Mouse (Mus musculus) cortical plate, adult 2 months (tissue): Measurements from ENCODE around the gene Parg. TPM values are rescaled to one million over a fixed set of nuclear protein-coding genes. Genes with fewer than 3 reads are reported as not detected.

ENCODE experiments used
- H3K27ac ChIP-seq: fragments of 200-500 bp; 2 replicates; pipeline ENCODE4 v1.5.1; 2012; ENCODE audit warnings: low read length, control low read depth, inconsistent platforms; ENCODE audit not compliant: insufficient read depth
- H3K4me1 ChIP-seq: fragments of 200-500 bp; 2 replicates; pipeline ENCODE4 v1.6.1; 2011; ENCODE audit warnings: low read length; ENCODE audit not compliant: control insufficient read depth, insufficient read depth
- H3K4me3 ChIP-seq: fragments of 200-500 bp; 2 replicates; pipeline ENCODE4 v1.5.1; 2011; ENCODE audit warnings: mild to moderate bottlenecking, low read length, control low read depth; ENCODE audit not compliant: insufficient read depth
- CTCF ChIP-seq: fragments of 200-500 bp; IDR thresholded peaks from 2 replicates; pipeline ENCODE4 v1.5.1; 2011; ENCODE audit warnings: mild to moderate bottlenecking, control low read depth, low read length; ENCODE audit not compliant: insufficient read depth; ENCODE audit errors: extremely low read depth
- POLR2A ChIP-seq: fragments of 200-500 bp; IDR thresholded peaks from 2 replicates; pipeline ENCODE4 v1.6.1; 2011; ENCODE audit warnings: mild to moderate bottlenecking, low read length, control low read depth; ENCODE audit not compliant: insufficient read depth; ENCODE audit errors: extremely low read depth
- polyA plus RNA-seq: library from polyadenylated mRNA; depleted of rRNA; stranded (reverse); fragments of >200 nt; gene quantifications from 2 replicates; pipeline ENCODE4 v1.2.3, GENCODE M21; 2012; rRNA removed

Parg gene
- 16.7 and 17.3 TPM in 2 replicates for polyA plus RNA-seq

- Histone ChIP-seq H3K27ac (no peak within 1 kb of the TSS), H3K4me3 (peak within 1 kb of the TSS; percentile 91), H3K4me1 (peaks cover 14% of the 10 kb centered on the region)
- TF ChIP-seq CTCF (no peak), POLR2A (0 out of 2 replicates have a peak, but pooled peaks have one; percentile 11)
These were observed at the start of gene Parg, which contains the start of gene Timm23 for GRCm38 (mm10) chr14:32201791-32202451. Gene Parg, plus strand, starts transcription at chr14:32201949. Gene Timm23, minus strand, starts transcription at chr14:32201898.

- Histone ChIP-seq H3K4me1 (no peaks in the 10 kb centered on the region), H3K4me3 (no peak overlapping the region), H3K27ac (no peak overlapping the region)
- TF ChIP-seq CTCF: no peak
- no peak for TF ChIP-seq POLR2A
These were observed 49.3 kb upstream of the Parg start for GRCm38 (mm10) chr14:32152243-32152965.

DNA sequence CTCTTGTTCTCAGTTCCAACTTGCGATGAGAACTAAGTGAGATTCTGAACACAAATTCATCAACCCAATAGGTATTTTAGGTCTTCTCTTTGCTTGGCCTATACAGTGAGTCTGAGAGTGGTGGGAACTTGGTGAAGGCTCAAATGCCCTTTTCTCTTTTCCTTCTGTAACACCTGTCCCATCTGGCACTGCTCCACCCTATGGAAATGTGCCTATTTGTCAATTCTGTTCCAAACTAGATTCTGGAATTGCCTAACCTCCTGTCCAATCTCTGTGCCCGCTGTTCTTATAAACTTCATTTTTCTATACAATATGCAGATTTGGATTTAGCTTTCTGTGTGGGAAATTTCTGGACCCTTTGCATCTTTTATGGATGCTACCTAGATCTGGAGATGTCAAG is 48.6 kb upstream of the Parg start:
- no peak for TF ChIP-seq CTCF
- TF ChIP-seq POLR2A: no peak
- no peak overlapping the region for H3K27ac ChIP-seq
- no peaks in the 10 kb centered on the region for H3K4me1 ChIP-seq
- no peak overlapping the region for H3K4me3 ChIP-seq

GRCm38 (mm10) chr14:32154758-32155157 is 47.0 kb upstream of the Parg start:
- Histone ChIP-seq H3K4me1 (no peaks in the 10 kb centered on the region), H3K27ac (no peak overlapping the region), H3K4me3 (no peak overlapping the region)
- TF ChIP-seq POLR2A: no peak
- TF ChIP-seq CTCF: no peak

DNA sequence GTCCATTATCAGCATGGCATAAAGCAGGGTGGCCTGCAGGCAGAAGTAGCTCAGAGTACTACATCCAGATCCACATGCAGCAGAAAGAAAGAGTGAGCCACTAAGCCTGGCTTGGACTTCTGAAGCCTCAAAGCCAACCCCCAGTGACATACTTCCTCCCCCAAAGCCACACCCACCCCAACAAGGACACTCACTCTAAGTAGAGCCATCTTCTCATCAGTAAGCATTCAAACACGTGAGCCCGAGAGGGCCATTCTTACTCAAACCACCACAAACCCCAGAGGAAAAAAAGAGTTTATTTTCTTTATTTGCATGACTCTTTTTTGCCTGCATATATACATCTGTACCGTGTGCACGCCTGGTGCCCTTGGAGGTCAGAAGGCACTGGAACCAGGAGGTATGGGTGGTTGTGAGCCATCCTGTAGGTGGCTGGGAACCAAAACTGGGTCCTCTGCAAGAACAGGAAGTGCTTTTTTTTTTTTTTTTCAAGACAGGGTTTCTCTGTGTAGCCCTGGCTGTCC is 42.5 kb upstream of the Parg start:
- peaks cover 5% of the 10 kb centered on the region; the same call in 1 of the 2 replicates for H3K4me1 ChIP-seq
- TF ChIP-seq CTCF (no peak), POLR2A (no peak)
- H3K4me3 ChIP-seq: peak overlapping the region; percentile 93
- no peak overlapping the region for H3K27ac ChIP-seq

GRCm38 (mm10) chr14:32159690-32160246 is 42.0 kb upstream of the Parg start, which contains the start of gene Ncoa4:
Gene Ncoa4, plus strand, starts transcription at chr14:32159865.
- peak within 1 kb of the TSS; percentile 93 for H3K4me3 ChIP-seq
- H3K27ac ChIP-seq: peak within 1 kb of the TSS; percentile 55
- peaks cover 5% of the 10 kb centered on the region; the same call in 1 of the 2 replicates for H3K4me1 ChIP-seq
- TF ChIP-seq CTCF (no peak), POLR2A (peak; percentile 92)

GRCm38 (mm10) chr14:32160563-32160962 is 41.2 kb upstream of the Parg start:
- Histone ChIP-seq H3K4me3 (peak overlapping the region; percentile 93), H3K27ac (no peak overlapping the region), H3K4me1 (peaks cover 7% of the 10 kb centered on the region; the same call in 1 of the 2 replicates)
- TF ChIP-seq POLR2A (no peak), CTCF (no peak)

DNA sequence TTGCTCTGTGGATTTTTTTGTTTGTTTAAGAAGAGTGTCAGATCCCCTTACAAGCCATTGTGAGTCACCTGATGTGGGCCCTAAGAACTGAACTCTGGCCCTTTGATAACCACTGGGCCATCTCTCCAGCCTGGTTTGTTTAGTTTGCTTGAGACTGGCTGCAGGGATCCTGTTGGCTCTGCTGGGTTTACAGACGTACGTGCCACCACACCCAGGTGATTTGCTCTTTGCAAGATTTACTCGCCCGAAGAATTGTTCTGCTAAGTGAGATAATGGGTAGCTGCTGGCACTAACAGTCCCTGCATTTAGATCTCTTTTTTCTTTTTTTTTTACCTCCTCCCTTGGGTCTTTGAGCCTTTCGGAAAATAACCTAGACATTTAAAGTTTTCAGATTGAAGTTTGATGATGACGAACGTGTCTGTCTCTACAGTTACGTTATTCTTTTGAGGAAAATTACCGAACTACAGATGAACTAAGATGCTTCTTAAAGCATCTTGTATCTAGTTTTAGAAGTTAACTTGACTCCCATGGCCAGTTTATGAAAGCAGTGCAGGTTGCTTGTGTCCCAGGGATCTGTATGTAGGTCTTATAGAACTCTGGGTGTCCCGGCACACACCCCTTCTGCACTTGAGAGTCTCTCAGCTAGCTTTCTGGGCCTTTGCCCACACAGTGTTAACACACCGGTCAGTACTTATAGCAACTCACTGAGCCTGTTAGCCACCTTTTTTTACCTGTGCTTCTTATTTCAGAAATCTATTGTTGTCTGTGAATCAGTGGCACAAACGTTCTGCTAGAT is 40.5 kb upstream of the Parg start:
- TF ChIP-seq POLR2A: no peak
- TF ChIP-seq CTCF: no peak
- H3K4me1 ChIP-seq: peaks cover 7% of the 10 kb centered on the region; the same call in 1 of the 2 replicates
- peak overlapping the region; percentile 93; the same call in 1 of the 2 replicates for H3K4me3 ChIP-seq
- no peak overlapping the region for H3K27ac ChIP-seq

DNA sequence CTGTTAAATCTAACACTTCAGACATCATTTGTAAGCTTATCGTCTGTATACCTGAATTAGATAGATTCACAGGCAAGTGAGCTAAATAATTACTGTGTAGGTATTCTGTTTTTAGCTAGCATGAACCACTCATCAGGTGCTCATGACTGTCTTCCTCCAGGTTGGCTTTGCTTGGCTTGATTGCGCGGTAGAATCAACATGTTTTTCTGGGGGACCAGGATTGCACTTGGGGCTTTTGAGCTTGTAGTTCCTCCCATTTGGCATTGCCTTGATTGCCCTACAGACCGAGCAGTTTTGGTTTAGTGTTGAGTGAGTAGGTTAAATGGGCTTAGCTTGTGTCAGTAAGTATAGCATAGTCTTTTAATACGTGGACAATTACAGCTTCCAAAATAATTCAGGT is 39.5 kb upstream of the Parg start:
- TF ChIP-seq POLR2A (no peak), CTCF (no peak)
- Histone ChIP-seq H3K4me3 (no peak overlapping the region), H3K4me1 (peaks cover 7% of the 10 kb centered on the region; the same call in 1 of the 2 replicates), H3K27ac (no peak overlapping the region)
